In genomic region chr11:79784071-79784470, GRCm38 (mm10) we compare ENCODE assay signal across 11 mouse cellular contexts.
"Had no signal": no experiment of that assay in that cellular context is flagged by ENCODE, and none has a peak within 500 bp of the region (broad histone marks: within the 10 kb centered on the region; RNA-seq: fewer than 3 reads in every experiment).

No protein-coding gene starts in this region.

- H3K27ac ChIP-seq: layer of hippocampus, adult 2 months; limb, embryonic 12.5 days; liver, embryonic 13.5 days; lung, embryonic 15.5 days; midbrain, embryonic 13.5 days; neural tube, embryonic 13.5 days had no signal

- DNase-seq: kidney, postnatal 10 days; kidney, postnatal 4 days; liver; liver, embryonic 13.5 days; liver, postnatal 0 days; thymus, postnatal 36 days had no signal

- H3K4me3 ChIP-seq: layer of hippocampus, adult 2 months; limb, embryonic 12.5 days; liver, embryonic 13.5 days; lung, embryonic 15.5 days; midbrain, embryonic 13.5 days; neural tube, embryonic 13.5 days had no signal

- H3K9me3 ChIP-seq: limb, embryonic 12.5 days; liver, embryonic 13.5 days; lung, embryonic 15.5 days; midbrain, embryonic 13.5 days; neural tube, embryonic 13.5 days had no signal

- H3K4me2 ChIP-seq: limb, embryonic 12.5 days; liver, embryonic 13.5 days; lung, embryonic 15.5 days; midbrain, embryonic 13.5 days; neural tube, embryonic 13.5 days had no signal

- ATAC-seq: liver, postnatal 0 days; midbrain, embryonic 13.5 days had no signal

- H3K36me3 ChIP-seq: limb, embryonic 12.5 days; liver, embryonic 13.5 days; lung, embryonic 15.5 days; midbrain, embryonic 13.5 days; neural tube, embryonic 13.5 days had no signal

- H3K9ac ChIP-seq: limb, embryonic 12.5 days; liver, embryonic 13.5 days; liver, postnatal 0 days; lung, embryonic 15.5 days; midbrain, embryonic 13.5 days; neural tube, embryonic 13.5 days had no signal

- H3K27me3 ChIP-seq: limb, embryonic 12.5 days; liver, embryonic 13.5 days; lung, embryonic 15.5 days; neural tube, embryonic 13.5 days had no signal
